Mouse (Mus musculus): ENCODE data around the gene Ppp1cc. TPM values are rescaled to one million over a fixed set of nuclear protein-coding genes. Genes with fewer than 3 reads are reported as not detected.

Ppp1cc gene
- polyA plus RNA-seq, 1 experiment from 2014 or later = 296 TPM

GRCm38 (mm10) chr5:122224291-122224690 is 66.2 kb downstream of the Ppp1cc start:
- no peaks in the 10 kb centered on the region for H3K27me3 ChIP-seq (ENCODE audit: control insufficient read depth, insufficient read depth, low read length)
- H3K4me3 ChIP-seq (ENCODE audit: low read length) = no peak overlapping the region
- H3K4me2 ChIP-seq (replicated peaks; ENCODE audit: low read depth, low read length) = no peak overlapping the region
- ATAC-seq (ENCODE audit: low FRiP score, low TSS enrichment) = no peak
- WGBS = 91% methylated on average over 2 of the region's 2 CpGs
- no peak overlapping the region for H3K27ac ChIP-seq (ENCODE audit: low read depth, low read length)
- no peaks in the 10 kb centered on the region for H3K36me3 ChIP-seq (ENCODE audit: control insufficient read depth, insufficient read depth, low read length)
- peaks cover 29% of the 10 kb centered on the region for H3K4me1 ChIP-seq (ENCODE audit: control insufficient read depth, insufficient read depth, low read length)
- 0 out of 2 replicates have a peak, but pooled peaks cover 4% of the 10 kb centered on the region for H3K9me3 ChIP-seq (ENCODE audit: control insufficient read depth, low read length)
- H3K9ac ChIP-seq (ENCODE audit: low read depth, low read length) = no peak overlapping the region

Other genes with a start within 250 kb of the Ppp1cc start
- gene Cux2, start 108.2 kb upstream of the Ppp1cc start, polyA plus RNA-seq (2014; fragmentation: Nextera tagmentation; extraction: Ambion mirVana) = 12.9 and 15.1 TPM in 2 replicates
- 1.6 TPM in 1 of 2 replicates, not detected in the other for gene Myl2, start 57.3 kb upstream of the Ppp1cc start, polyA plus RNA-seq (2014; fragmentation: Nextera tagmentation; extraction: Ambion mirVana)
- gene Ccdc63, start 17.5 kb upstream of the Ppp1cc start, polyA plus RNA-seq (2014; fragmentation: Nextera tagmentation; extraction: Ambion mirVana) = 0.31 and 0.36 TPM in 2 replicates
- 12.7 TPM in 2 replicates for gene Hvcn1, start 48.5 kb downstream of the Ppp1cc start, polyA plus RNA-seq (2014; fragmentation: Nextera tagmentation; extraction: Ambion mirVana)
- gene Tctn1, start 106.2 kb downstream of the Ppp1cc start, polyA plus RNA-seq (2014; fragmentation: Nextera tagmentation; extraction: Ambion mirVana) = 6.5 and 9.8 TPM in 2 replicates
- 7.9 and 10.9 TPM in 2 replicates for gene Pptc7, start 126.1 kb downstream of the Ppp1cc start, polyA plus RNA-seq (2014; fragmentation: Nextera tagmentation; extraction: Ambion mirVana)
- gene Rad9b, start 196.0 kb downstream of the Ppp1cc start, polyA plus RNA-seq (2014; fragmentation: Nextera tagmentation; extraction: Ambion mirVana) = 11.4 and 12.2 TPM in 2 replicates
- gene Vps29, start 196.1 kb downstream of the Ppp1cc start, polyA plus RNA-seq (2014; fragmentation: Nextera tagmentation; extraction: Ambion mirVana) = 224 and 236 TPM in 2 replicates
- 77.6 and 82.6 TPM in 2 replicates for gene Gpn3, start 213.6 kb downstream of the Ppp1cc start, polyA plus RNA-seq (2014; fragmentation: Nextera tagmentation; extraction: Ambion mirVana)
- 73.6 and 76.0 TPM in 2 replicates for gene Fam216a, start 214.1 kb downstream of the Ppp1cc start, polyA plus RNA-seq (2014; fragmentation: Nextera tagmentation; extraction: Ambion mirVana)
- 32.5 and 201 TPM in 2 replicates for gene Arpc3, start 233.6 kb downstream of the Ppp1cc start, polyA plus RNA-seq (2014; fragmentation: Nextera tagmentation; extraction: Ambion mirVana)

All from kidney, embryonic 14.5 days (tissue).